Mouse (Mus musculus) heart, embryonic 11.5 days (tissue): Measurements from ENCODE around the gene Bcar3. TPM values are rescaled to one million over a fixed set of nuclear protein-coding genes. Genes with fewer than 3 reads are reported as not detected.
A peak's percentile ranks its signal among the peaks of the same experiment; 100 is the strongest.

Source experiments
- ATAC-seq: fragments of 200-750 bp; cut with Nextera tagmentation; replicated peaks from 2 replicates; pipeline ENCODE4 v1.8.0; 2017; ENCODE audit warnings: moderate library complexity; ENCODE audit not compliant: insufficient number of reproducible peaks, low FRiP score, low TSS enrichment
- H3K27ac ChIP-seq: fragments of 300-500 bp; sonication (generic); 2 replicates; pipeline ENCODE4 v1.5.1; 2014; ENCODE audit warnings: mild to moderate bottlenecking, low read depth, low read length
- H3K27me3 ChIP-seq: fragments of 300-500 bp; sonication (generic); 2 replicates; pipeline ENCODE4 v1.6.1; 2014; ENCODE audit warnings: mild to moderate bottlenecking, low read length, mixed read lengths; ENCODE audit not compliant: control insufficient read depth, insufficient read depth
- H3K36me3 ChIP-seq: fragments of 300-500 bp; sonication (generic); 2 replicates; pipeline ENCODE4 v1.6.1; 2014; ENCODE audit warnings: mild to moderate bottlenecking, low read length, moderate library complexity, mixed read lengths; ENCODE audit not compliant: control insufficient read depth, insufficient read depth
- H3K4me1 ChIP-seq: fragments of 300-500 bp; sonication (generic); 2 replicates; pipeline ENCODE4 v1.6.1; 2014; ENCODE audit warnings: low read length; ENCODE audit not compliant: control insufficient read depth, insufficient read depth
- H3K4me2 ChIP-seq: fragments of 300-500 bp; sonication (generic); 2 replicates; pipeline ENCODE4 v1.6.1; 2014; ENCODE audit warnings: mild to moderate bottlenecking, moderate library complexity
- H3K4me3 ChIP-seq: fragments of 300-500 bp; sonication (generic); 2 replicates; pipeline ENCODE4 v1.5.1; 2014; ENCODE audit warnings: low read depth, low read length
- H3K9ac ChIP-seq: fragments of 300-500 bp; sonication (generic); 2 replicates; pipeline ENCODE4 v1.6.1; 2014; ENCODE audit warnings: mild to moderate bottlenecking, low read depth, low read length, moderate library complexity
- H3K9me3 ChIP-seq: fragments of 300-500 bp; sonication (generic); replicated peaks from 2 replicates; pipeline ENCODE4 v1.6.1; 2016; ENCODE audit warnings: low read length; ENCODE audit not compliant: control insufficient read depth
- WGBS: fragments of 180-500 bp; shearing (Covaris S2); extraction: QIAGEN DNeasy Blood & Tissue Kit; methylation state at CpG from one replicate; pipeline ENCODE4 v1.1.7; 2014; ENCODE audit not compliant: insufficient replicate concordance; 5-methylcytosine and 5-hydroxymethylcytosine counted together
- polyA plus RNA-seq: library from polyadenylated mRNA; unstranded; fragments of >200 nt; fragmentation: Nextera tagmentation; extraction: Ambion mirVana; gene quantifications from 2 replicates; pipeline ENCODE4 v1.2.1, GENCODE M21; 2014

The Bcar3 gene
- polyA plus RNA-seq, 1 experiment from 2014 or later, result 6.4 TPM

GRCm38 (mm10) chr3:122473523-122474034 is 179.6 kb downstream of the Bcar3 start:
- Histone ChIP-seq H3K4me3 (no peak overlapping the region), H3K27ac (no peak overlapping the region; the same call in 1 of the 2 replicates), H3K9me3 (no peaks in the 10 kb centered on the region), H3K27me3 (peaks cover 57% of the 10 kb centered on the region), H3K4me2 (peak overlapping the region; percentile 45), H3K4me1 (peaks cover 15% of the 10 kb centered on the region; the same call in 1 of the 2 replicates), H3K36me3 (no peaks in the 10 kb centered on the region), H3K9ac (no peak overlapping the region)
- WGBS, result 53% methylated on average over 11 of the region's 11 CpGs
- no peak for ATAC-seq

GRCm38 (mm10) chr3:122474067-122474466 is 180.1 kb downstream of the Bcar3 start:
- Histone ChIP-seq H3K27me3 (peaks cover 58% of the 10 kb centered on the region), H3K27ac (no peak overlapping the region; the same call in 1 of the 2 replicates), H3K4me1 (peaks cover 15% of the 10 kb centered on the region; the same call in 1 of the 2 replicates), H3K4me2 (peak overlapping the region; percentile 45), H3K36me3 (no peaks in the 10 kb centered on the region), H3K9ac (no peak overlapping the region), H3K9me3 (no peaks in the 10 kb centered on the region), H3K4me3 (no peak overlapping the region)
- WGBS, result under 1% methylated on average over 5 of the region's 5 CpGs
- peak; percentile 62 for ATAC-seq

DNA sequence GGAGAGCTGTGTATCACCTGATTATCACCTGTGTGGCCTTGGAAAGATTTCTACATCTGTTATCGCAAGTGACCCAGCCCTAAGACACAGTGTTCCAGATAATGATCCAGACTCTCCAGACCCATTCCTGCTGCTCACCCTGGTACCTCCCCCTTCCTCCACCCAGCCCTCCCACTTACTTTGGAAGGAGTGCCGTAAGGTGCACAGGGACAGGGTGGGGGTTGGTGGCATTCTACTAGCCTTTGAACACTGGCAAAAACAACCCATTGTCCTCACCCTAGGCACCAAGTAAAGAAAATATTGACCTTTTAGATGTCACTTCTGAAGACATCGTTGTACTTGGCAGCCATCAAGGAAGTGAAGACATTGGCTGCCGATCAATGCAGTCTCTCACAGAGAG is 180.9 kb downstream of the Bcar3 start:
- Histone ChIP-seq H3K4me2 (no peak overlapping the region), H3K27me3 (peaks cover 58% of the 10 kb centered on the region)

DNA sequence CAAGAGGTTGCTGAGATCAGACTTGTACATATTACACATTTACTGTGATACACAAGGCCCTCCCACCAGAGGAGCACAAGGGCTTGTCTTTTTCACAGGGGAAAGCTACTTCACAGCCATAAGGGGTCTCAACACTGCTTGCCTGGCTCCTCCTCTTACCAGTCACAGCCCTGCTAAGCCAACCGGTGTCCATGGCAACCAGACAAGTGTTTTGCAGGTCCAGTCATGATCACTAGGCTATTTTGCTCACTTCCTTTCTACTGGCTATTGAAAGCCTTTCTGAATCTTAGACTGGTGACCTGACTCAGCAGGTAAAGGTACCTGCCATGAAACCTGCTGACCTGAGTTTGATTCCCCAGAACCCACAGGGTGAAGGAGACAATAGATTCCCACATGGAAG is 181.8 kb downstream of the Bcar3 start:
- H3K36me3 ChIP-seq, result no peaks in the 10 kb centered on the region
- no peak overlapping the region for H3K4me2 ChIP-seq
- peaks cover 57% of the 10 kb centered on the region for H3K27me3 ChIP-seq
- H3K4me3 ChIP-seq, result no peak overlapping the region
- no peaks in the 10 kb centered on the region for H3K9me3 ChIP-seq
- no peak overlapping the region for H3K27ac ChIP-seq
- no peak for ATAC-seq
- H3K9ac ChIP-seq, result no peak overlapping the region
- WGBS, result 44% methylated on average over 1 of the region's 1 CpGs
- H3K4me1 ChIP-seq, result peaks cover 15% of the 10 kb centered on the region; the same call in 1 of the 2 replicates

More for the DNA sequence above, 180.9 kb downstream of the Bcar3 start:
- H3K9me3 ChIP-seq, result no peaks in the 10 kb centered on the region
- H3K4me1 ChIP-seq, result peaks cover 15% of the 10 kb centered on the region; the same call in 1 of the 2 replicates
- H3K36me3 ChIP-seq, result no peaks in the 10 kb centered on the region
- H3K9ac ChIP-seq, result no peak overlapping the region
- WGBS, result 59% methylated on average over 4 of the region's 4 CpGs
- no peak overlapping the region for H3K4me3 ChIP-seq
- no peak overlapping the region for H3K27ac ChIP-seq
- ATAC-seq, result no peak

DNA sequence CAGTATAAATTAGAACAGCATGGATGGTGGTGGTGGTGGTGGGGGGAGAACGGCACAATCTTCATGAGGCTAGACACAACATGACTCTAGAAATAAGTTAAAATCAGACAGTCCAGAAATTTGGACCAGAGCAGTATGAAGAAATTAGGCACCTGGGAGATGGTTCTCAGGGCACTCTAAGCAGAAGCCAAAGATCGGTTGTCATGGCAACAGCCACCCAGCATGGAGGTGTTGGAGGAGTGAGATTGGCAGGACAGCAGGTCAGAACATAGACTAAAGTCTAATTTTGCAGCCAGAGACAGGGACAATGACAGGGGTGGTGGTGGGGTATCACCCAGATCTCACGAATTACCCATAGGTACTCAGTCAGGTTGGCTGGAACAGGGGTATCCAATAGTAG is 182.7 kb downstream of the Bcar3 start:
- Histone ChIP-seq H3K27ac (no peak overlapping the region), H3K4me3 (no peak overlapping the region), H3K27me3 (peaks cover 53% of the 10 kb centered on the region), H3K36me3 (no peaks in the 10 kb centered on the region), H3K9ac (no peak overlapping the region), H3K9me3 (no peaks in the 10 kb centered on the region), H3K4me2 (no peak overlapping the region), H3K4me1 (peaks cover 15% of the 10 kb centered on the region; the same call in 1 of the 2 replicates)
- 70% methylated on average over 3 of the region's 3 CpGs for WGBS
- no peak for ATAC-seq

- no peaks in the 10 kb centered on the region for H3K9me3 ChIP-seq
- WGBS, result 56% methylated on average over 8 of the region's 8 CpGs
- peaks cover 51% of the 10 kb centered on the region for H3K27me3 ChIP-seq
- H3K27ac ChIP-seq, result no peak overlapping the region
- no peak overlapping the region for H3K4me3 ChIP-seq
- ATAC-seq, result no peak
- no peaks in the 10 kb centered on the region for H3K36me3 ChIP-seq
- no peak overlapping the region for H3K9ac ChIP-seq
- no peak overlapping the region for H3K4me2 ChIP-seq
- peaks cover 15% of the 10 kb centered on the region; the same call in 1 of the 2 replicates for H3K4me1 ChIP-seq
These were observed 183.6 kb downstream of the Bcar3 start for GRCm38 (mm10) chr3:122477541-122477940.

GRCm38 (mm10) chr3:122478735-122479134 is 184.8 kb downstream of the Bcar3 start:
- Histone ChIP-seq H3K27me3 (peaks cover 52% of the 10 kb centered on the region), H3K4me1 (peaks cover 17% of the 10 kb centered on the region), H3K36me3 (no peaks in the 10 kb centered on the region), H3K4me2 (no peak overlapping the region), H3K9me3 (no peaks in the 10 kb centered on the region), H3K27ac (no peak overlapping the region), H3K9ac (no peak overlapping the region), H3K4me3 (no peak overlapping the region)
- WGBS, result 86% methylated on average over 3 of the region's 3 CpGs
- no peak for ATAC-seq

GRCm38 (mm10) chr3:122480065-122480675 is 186.2 kb downstream of the Bcar3 start:
- H3K4me3 ChIP-seq, result no peak overlapping the region
- peaks cover 8% of the 10 kb centered on the region; the same call in 1 of the 2 replicates for H3K4me1 ChIP-seq
- no peaks in the 10 kb centered on the region for H3K36me3 ChIP-seq
- H3K27ac ChIP-seq, result no peak overlapping the region
- no peaks in the 10 kb centered on the region for H3K9me3 ChIP-seq
- ATAC-seq, result no peak
- 56% methylated on average over 8 of the region's 8 CpGs for WGBS
- no peak overlapping the region for H3K4me2 ChIP-seq
- peaks cover 64% of the 10 kb centered on the region for H3K27me3 ChIP-seq
- no peak overlapping the region for H3K9ac ChIP-seq

DNA sequence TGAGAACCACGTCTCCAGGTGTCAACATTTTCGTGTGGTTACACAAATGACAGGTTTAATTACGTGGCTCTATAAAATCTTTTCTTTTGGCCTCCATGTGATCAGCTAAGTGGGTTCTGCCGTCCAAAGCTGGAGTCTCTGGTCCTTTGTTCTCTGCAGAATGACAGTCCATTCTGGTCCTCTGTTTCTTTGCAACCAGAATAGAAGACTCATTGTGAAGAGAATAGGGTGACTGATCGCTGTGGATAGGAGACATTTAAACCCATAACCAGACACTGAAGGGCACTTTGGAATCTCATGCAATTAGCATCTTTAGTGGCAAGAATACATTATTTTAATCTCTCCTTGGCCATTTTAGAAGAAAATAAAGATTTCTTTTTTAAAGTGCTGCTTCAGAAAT is 187.1 kb downstream of the Bcar3 start:
- Histone ChIP-seq H3K4me1 (peaks cover 8% of the 10 kb centered on the region; the same call in 1 of the 2 replicates), H3K4me2 (no peak overlapping the region), H3K9me3 (no peaks in the 10 kb centered on the region), H3K36me3 (no peaks in the 10 kb centered on the region), H3K9ac (no peak overlapping the region), H3K27me3 (peaks cover 64% of the 10 kb centered on the region), H3K4me3 (no peak overlapping the region), H3K27ac (no peak overlapping the region)
- ATAC-seq, result no peak
- WGBS, result 75% methylated on average over 5 of the region's 5 CpGs
